Mouse (Mus musculus) ES-CJ7 (cell line): Measurements from ENCODE around the gene Pdk3.

Source experiments
- DNase-seq: peaks from one replicate; pipeline ENCODE4 v3.0.0; 2011; ENCODE audit warnings: low read depth, low spot score

Pdk3 gene

GRCm38 (mm10) chrX:93831561-93832336 is at the start of gene Pdk3:
Gene Pdk3, minus strand, starts transcription at chrX:93832201.
- peak; percentile 89 for DNase-seq

GRCm38 (mm10) chrX:93877634-93878016 is 45.6 kb upstream of the Pdk3 start:
- DNase-seq = no peak

DNA sequence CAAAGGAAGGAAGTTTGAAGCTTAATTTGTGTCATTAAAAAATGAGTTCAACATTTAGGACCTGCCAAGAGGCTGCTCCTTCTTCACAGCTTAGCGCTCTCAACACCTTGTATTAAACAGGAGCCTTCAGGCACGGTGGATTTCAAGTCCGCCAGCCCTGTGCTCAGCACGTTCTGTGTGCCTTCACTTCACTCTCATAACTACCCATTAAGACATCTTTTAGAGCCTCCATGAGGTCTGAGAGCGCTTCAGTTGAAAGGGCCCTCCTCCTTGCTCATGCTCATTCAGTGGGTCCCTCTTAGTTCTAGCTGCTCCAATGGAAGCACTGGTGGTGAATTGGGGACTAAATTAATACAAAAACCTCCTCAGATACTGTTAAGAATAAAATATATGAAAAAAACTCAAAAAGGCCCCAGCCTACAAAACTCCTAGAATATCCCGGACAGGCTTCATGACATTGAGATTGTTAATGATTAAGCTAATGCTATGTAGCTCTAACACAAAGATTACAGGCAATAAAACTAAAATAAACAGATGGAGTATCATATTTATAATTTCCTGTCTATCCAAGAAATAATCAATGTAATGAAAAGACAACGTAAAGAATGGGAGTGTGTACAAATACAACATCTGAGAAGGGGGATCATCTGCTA is 45.1 kb upstream of the Pdk3 start:
- no peak for DNase-seq

- no peak for DNase-seq
These were observed 31.4 kb upstream of the Pdk3 start for GRCm38 (mm10) chrX:93863393-93863792.

- no peak for DNase-seq
These were observed 30.6 kb upstream of the Pdk3 start for GRCm38 (mm10) chrX:93862525-93863086.

GRCm38 (mm10) chrX:93857756-93858155 is 25.8 kb upstream of the Pdk3 start:
- no peak for DNase-seq

- no peak for DNase-seq
These were observed 410 bp upstream of the Pdk3 start for GRCm38 (mm10) chrX:93832337-93832884.

DNA sequence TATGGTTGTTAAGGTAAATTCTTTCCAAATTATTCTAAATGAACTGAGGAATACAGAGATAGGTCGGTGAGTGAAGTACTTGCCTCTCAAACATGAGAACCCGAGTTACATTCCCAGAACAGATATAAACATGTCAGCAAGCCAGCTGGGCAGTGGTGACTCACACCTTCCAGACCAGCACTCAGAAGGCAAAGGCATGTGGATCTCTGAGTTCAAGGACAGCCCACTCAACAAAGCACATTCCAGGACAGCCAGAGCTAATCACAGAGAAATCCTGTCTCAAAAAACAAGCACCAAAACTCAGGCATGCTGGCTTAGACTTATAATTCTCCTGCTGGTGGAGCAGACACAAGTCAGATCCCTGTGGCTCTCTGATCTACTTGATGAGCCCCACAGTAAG is 6.2 kb downstream of the Pdk3 start:
- no peak for DNase-seq

- DNase-seq = no peak
These were observed 24.0 kb downstream of the Pdk3 start for GRCm38 (mm10) chrX:93808040-93808439.

GRCm38 (mm10) chrX:93793168-93793567 is 38.8 kb downstream of the Pdk3 start:
- peak; percentile 44 for DNase-seq

DNA sequence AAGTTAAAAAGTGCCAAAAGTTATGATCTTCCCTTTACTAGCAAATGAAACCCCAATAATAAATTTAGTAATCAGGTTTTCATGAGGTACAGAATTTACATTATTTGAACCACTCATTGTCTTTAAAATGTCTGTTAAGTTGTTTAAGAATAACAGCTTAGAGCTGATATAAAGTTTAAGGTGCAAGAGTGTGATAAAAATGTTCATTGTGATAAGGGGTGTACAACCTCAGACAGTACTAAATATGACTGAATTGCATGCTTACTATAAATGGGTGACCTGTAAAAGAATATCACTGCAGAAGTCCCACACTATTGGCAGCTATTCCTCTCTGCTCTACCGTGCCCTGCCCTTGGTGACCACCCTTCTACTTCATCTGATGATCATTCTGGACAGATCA is 42.4 kb downstream of the Pdk3 start:
- no peak for DNase-seq

DNA sequence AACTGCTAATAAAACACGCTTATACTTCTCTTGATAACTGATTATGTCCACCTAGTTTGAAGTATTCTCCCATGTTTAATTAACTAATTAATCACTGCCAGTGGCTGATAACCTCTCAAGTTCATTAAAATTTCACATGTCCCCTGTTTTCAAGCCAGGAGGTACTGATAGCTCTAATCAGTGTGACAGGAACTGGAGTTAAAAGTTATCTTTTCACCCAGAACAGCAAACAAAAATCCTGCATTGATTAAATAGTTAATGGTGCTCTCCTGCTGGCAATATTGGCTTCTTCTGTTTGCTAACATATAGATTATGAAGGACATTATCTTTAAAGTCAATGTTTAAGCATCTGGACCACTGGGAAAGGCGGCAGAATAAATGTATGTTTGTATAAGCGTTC is 71.2 kb downstream of the Pdk3 start:
- DNase-seq = no peak

DNA sequence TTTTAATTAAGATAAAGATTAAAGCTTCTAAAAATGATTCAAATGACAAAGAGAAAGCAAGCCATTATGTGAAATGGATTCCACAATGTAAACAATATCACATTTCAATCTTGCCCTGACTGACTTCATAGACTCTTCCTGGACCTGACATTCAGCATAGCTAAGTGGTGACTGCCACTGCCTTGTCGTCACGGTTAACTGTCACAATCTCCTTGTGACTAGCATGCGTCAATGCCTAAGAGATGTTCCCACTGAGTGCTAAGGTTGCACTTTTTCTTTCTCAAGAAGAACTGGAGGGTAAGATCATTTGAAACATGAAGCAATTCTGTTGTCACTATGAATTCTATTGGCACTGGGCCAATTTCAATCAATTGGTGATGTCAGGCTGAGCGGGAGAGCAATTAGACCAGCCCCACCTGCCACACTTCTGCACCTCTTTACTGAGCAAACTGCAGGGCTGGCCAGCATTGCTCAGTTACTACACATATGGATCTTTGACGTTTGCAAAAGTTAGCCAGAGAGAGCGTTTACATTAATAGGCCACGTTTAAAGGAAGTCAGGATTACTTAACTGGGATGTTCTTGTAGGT is 75.0 kb downstream of the Pdk3 start:
- no peak for DNase-seq

DNA sequence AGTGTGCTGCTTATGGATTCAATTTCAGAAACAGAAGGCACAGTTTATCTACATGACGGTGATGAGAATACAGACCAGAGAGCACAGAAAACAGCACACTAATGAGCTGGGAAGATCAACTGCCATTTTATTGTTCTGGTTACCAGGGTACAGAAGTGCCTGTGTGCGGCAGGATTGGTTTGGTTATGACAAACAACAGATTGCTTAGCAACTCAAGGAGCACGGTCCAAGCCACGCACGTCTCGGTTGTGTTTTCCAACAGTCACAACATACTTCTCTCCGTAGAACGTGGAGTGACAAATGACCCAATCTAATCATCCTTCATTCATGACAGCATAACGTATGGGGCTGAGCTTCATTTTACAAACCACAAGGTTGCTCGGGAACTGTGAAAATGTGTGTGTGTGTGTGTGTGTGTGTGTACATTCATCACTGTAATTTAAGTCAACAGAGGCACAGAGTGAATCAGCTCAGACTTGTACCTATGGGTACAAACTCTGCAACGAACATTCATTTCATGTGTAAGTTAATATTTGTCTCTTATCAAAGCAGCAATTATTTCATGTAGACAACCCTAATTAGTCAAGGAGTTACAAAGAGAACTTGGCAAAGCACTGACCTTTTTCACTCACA is 76.7 kb downstream of the Pdk3 start:
- DNase-seq = no peak

- no peak for DNase-seq
These were observed 81.4 kb downstream of the Pdk3 start for GRCm38 (mm10) chrX:93750566-93750965.

GRCm38 (mm10) chrX:93749165-93749564 is 82.8 kb downstream of the Pdk3 start:
- no peak for DNase-seq

DNA sequence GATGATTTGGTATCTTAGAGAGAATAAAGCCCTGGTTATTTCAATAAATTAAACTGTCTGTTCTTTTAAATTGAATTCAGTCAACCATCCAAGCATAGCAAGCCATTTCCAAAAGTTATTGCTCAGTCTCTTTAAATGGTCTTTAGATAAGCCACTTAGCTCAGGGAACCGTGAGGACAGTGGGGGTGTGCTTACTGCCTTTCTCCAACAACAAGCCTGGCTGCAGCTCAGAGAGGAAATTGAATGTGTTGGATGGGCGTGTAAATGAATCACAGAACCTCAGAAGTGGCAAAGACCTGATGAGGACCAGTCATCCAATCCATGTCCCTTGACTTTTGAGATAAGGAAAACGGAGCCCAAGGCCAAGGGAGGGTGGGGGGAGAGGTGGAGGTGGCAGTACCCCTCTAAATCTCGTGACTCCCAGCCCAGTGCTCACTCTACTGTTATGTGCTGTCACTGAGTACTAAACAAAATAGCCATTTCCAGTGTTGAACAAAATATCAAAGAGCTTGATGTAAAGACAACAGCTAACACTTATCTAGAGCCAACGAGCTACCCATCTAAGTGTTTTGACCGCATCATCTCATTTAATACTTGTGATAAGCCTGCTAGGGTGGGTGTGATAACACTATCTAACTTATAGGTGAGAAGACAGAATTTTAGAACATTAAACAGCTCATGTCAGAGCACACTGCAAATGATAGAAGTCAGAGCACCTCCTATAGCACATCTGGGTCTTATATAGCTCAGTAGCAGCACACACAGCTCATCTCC is 98.8 kb downstream of the Pdk3 start:
- DNase-seq = no peak

DNA sequence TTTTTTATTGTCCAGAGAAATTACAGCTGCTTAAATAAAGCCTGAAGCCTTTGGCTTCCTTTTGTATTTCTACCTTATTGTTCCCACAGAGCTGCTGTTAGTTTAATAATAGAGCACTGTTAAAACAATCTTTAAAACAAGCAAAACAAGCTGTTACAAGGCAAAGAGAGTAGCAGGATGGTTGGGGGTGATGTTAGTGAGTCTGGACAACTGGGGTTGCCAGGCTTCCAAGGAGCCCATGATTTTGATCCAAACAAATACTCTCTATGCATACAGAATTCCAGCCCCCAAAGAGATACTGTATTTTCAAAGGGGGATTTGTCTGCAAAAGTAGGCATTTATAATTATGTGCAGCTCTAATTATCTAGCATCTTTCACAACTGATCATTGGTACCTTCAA is 99.6 kb downstream of the Pdk3 start:
- DNase-seq = no peak

- no peak for DNase-seq
These were observed 101.1 kb downstream of the Pdk3 start for GRCm38 (mm10) chrX:93730854-93731253.

DNA sequence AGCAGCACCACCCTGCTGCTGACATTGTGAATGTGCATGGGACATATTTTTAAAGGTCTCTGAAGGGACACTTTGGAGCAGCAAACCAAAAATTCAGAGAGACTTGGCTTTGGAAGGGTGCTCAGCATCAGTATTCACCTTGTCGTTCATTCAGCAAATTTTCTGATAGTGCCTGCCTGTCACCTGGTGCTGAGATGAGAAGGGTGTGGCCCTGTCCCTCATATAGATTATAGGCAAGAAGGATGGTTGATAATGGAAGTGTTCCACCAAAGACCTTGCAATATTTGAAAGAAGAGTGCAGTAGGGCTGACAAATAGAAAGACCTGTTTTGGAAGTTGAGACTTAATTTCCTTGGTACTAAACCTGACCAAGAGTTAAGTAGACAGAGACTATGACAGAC is 102.5 kb downstream of the Pdk3 start:
- no peak for DNase-seq
